Mouse (Mus musculus) ES-Bruce4 (cell line): ENCODE data around the gene Gpr27.

Experiments used
- CTCF ChIP-seq: IDR thresholded peaks from one replicate; pipeline ENCODE4 v1.8.1; 2011; ENCODE audit warnings: low read depth, low read length
- EP300 ChIP-seq: IDR thresholded peaks from 2 replicates; pipeline ENCODE4 v1.6.1; 2011; ENCODE audit warnings: low read depth, low read length; ENCODE audit not compliant: insufficient read depth
- POLR2A ChIP-seq: IDR thresholded peaks from one replicate; pipeline ENCODE4 v1.8.1; 2011; ENCODE audit warnings: low read length; ENCODE audit not compliant: insufficient read depth

DNA sequence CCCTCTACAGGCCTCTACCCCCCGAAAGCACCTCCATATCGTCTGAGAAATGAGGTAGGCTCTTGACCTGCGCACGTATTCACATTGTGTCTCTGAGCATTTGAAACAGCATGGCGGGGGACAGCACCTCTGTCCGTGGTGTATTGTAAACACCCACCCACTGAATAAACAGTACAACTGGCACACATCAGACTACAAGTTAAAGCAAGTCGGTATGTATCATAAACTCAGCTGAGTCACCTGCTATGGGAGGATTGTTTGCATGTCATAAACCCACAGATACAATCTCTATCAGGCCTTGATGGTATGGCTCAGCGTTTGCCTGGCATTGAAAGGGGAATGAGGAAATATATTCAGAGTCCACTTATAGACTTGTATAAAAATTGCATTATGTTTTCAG, 15.2 kb upstream of the Gpr27 start:
- TF ChIP-seq POLR2A (no peak), CTCF (no peak), EP300 (no peak)
